In genomic region chr16:92115611-92116421, GRCm38 (mm10) we compare ENCODE assay signal across 10 mouse cellular contexts. TPM values are rescaled to one million over a fixed set of nuclear protein-coding genes. Genes with fewer than 3 reads are reported as not detected.
A peak's percentile ranks its signal among the peaks of the same experiment; 100 is the strongest.
DNase-seq lines count a peak whose midpoint lies in the region; ATAC-seq and TF ChIP-seq lines count a peak whose summit lies in the region.
"Had no signal": no experiment of that assay in that cellular context is flagged by ENCODE, and none has a peak within 500 bp of the region (broad histone marks: within the 10 kb centered on the region; RNA-seq: fewer than 3 reads in every experiment).

No protein-coding gene starts in this region.

- H3K36me3 ChIP-seq in kidney, postnatal 0 days (ENCODE audit: insufficient read depth, low read length): peaks cover 11% of the 10 kb centered on the region; the same call in 1 of the 2 replicates
- H3K36me3 ChIP-seq in kidney, embryonic 14.5 days (ENCODE audit: control insufficient read depth, insufficient read depth, low read length): peaks cover 6% of the 10 kb centered on the region; the same call in 1 of the 2 replicates
- peaks cover 13% of the 10 kb centered on the region for H3K36me3 ChIP-seq in hindbrain, embryonic 12.5 days
- H3K36me3 ChIP-seq in limb, embryonic 15.5 days: peaks cover 18% of the 10 kb centered on the region

- no peaks in the 10 kb centered on the region for H3K27me3 ChIP-seq in kidney, postnatal 0 days (ENCODE audit: insufficient read depth, low read length)
- H3K27me3 ChIP-seq in kidney, embryonic 14.5 days (ENCODE audit: control insufficient read depth, insufficient read depth, low read length): no peaks in the 10 kb centered on the region
- no peaks in the 10 kb centered on the region for H3K27me3 ChIP-seq in hindbrain, embryonic 12.5 days
- H3K27me3 ChIP-seq in limb, embryonic 15.5 days: no peaks in the 10 kb centered on the region

- ATAC-seq in kidney, postnatal 0 days (replicated peaks; ENCODE audit: low FRiP score, low read depth): peak; percentile 19; the same call in 1 of the 2 replicates
- no peak for ATAC-seq in kidney, embryonic 14.5 days (ENCODE audit: low FRiP score, low TSS enrichment)
- ATAC-seq in hindbrain, embryonic 12.5 days (ENCODE audit: low FRiP score): peak; percentile 67
- ATAC-seq in limb, embryonic 15.5 days (ENCODE audit: insufficient number of reproducible peaks, low FRiP score, low TSS enrichment, low read depth): no peak

- WGBS in kidney, postnatal 0 days: 34% methylated on average over 20 of the region's 20 CpGs
- WGBS in kidney, embryonic 14.5 days: 35% methylated on average over 20 of the region's 20 CpGs
- WGBS in hindbrain, embryonic 12.5 days: 23% methylated on average over 20 of the region's 20 CpGs
- WGBS in limb, embryonic 15.5 days: 34% methylated on average over 20 of the region's 20 CpGs

- peak overlapping the region; percentile 23; the same call in 1 of the 2 replicates for H3K4me2 ChIP-seq in kidney, postnatal 0 days (ENCODE audit: low read length)
- H3K4me2 ChIP-seq in kidney, embryonic 14.5 days (replicated peaks; ENCODE audit: low read depth, low read length): no peak overlapping the region; the same call in 1 of the 2 replicates
- peak overlapping the region; percentile 35 for H3K4me2 ChIP-seq in hindbrain, embryonic 12.5 days (replicated peaks)
- peak overlapping the region; percentile 13; the same call in 1 of the 2 replicates for H3K4me2 ChIP-seq in limb, embryonic 15.5 days

- no peaks in the 10 kb centered on the region for H3K9me3 ChIP-seq in kidney, postnatal 0 days (replicated peaks; ENCODE audit: low read length)
- H3K9me3 ChIP-seq in kidney, embryonic 14.5 days (ENCODE audit: control insufficient read depth, low read length): no peaks in the 10 kb centered on the region
- no peaks in the 10 kb centered on the region for H3K9me3 ChIP-seq in hindbrain, embryonic 12.5 days (replicated peaks)
- H3K9me3 ChIP-seq in limb, embryonic 15.5 days: no peaks in the 10 kb centered on the region
- H3K9me3 ChIP-seq: G1E had no signal

- no peak overlapping the region for H3K4me3 ChIP-seq in kidney, postnatal 0 days (replicated peaks; ENCODE audit: low read depth, low read length)
- no peak overlapping the region for H3K4me3 ChIP-seq in kidney, embryonic 14.5 days (ENCODE audit: low read length)
- H3K4me3 ChIP-seq in hindbrain, embryonic 12.5 days: 0 out of 2 replicates have a peak overlapping the region, but pooled peaks have one; percentile 1
- H3K4me3 ChIP-seq in limb, embryonic 15.5 days: no peak overlapping the region; the same call in 1 of the 2 replicates

- TF ChIP-seq CTCF in kidney, postnatal 0 days (IDR thresholded peaks at IDR 0.05; ENCODE audit: low read depth): no peak

- no peak overlapping the region for H3K9ac ChIP-seq in kidney, postnatal 0 days (ENCODE audit: low read depth, low read length)
- no peak overlapping the region for H3K9ac ChIP-seq in kidney, embryonic 14.5 days (ENCODE audit: low read depth, low read length)
- peak overlapping the region; percentile 2; the same call in 1 of the 2 replicates for H3K9ac ChIP-seq in hindbrain, embryonic 12.5 days
- H3K9ac ChIP-seq in limb, embryonic 15.5 days: no peak overlapping the region

- no peak overlapping the region for H3K27ac ChIP-seq in kidney, postnatal 0 days
- H3K27ac ChIP-seq in kidney, embryonic 14.5 days (ENCODE audit: low read depth, low read length): no peak overlapping the region
- peak overlapping the region; percentile 64 for H3K27ac ChIP-seq in hindbrain, embryonic 12.5 days
- no peak overlapping the region for H3K27ac ChIP-seq in limb, embryonic 15.5 days

- H3K4me1 ChIP-seq in kidney, postnatal 0 days (replicated peaks; ENCODE audit: insufficient read depth, low read length): no peaks in the 10 kb centered on the region
- H3K4me1 ChIP-seq in kidney, embryonic 14.5 days (ENCODE audit: control insufficient read depth, insufficient read depth, low read length): peaks cover 14% of the 10 kb centered on the region
- peaks cover 34% of the 10 kb centered on the region for H3K4me1 ChIP-seq in hindbrain, embryonic 12.5 days
- peaks cover 26% of the 10 kb centered on the region for H3K4me1 ChIP-seq in limb, embryonic 15.5 days

- DNase-seq in kidney, postnatal 0 days (ENCODE audit: low spot score): peak; percentile 41
- peak; percentile 77 for DNase-seq in adrenal gland, postnatal 10 days
- DNase-seq in embryo, embryonic 10.5 days (ENCODE audit: low spot score): peak; percentile 57
- DNase-seq in right cerebral cortex, postnatal 14 days: peak; percentile 63
- DNase-seq in natural killer cell, adult 2 months (ENCODE audit: low spot score in 2 of 2): no peak

RNA-seq across cellular contexts. Expression of gene Slc5a3, which starts 57.7 kb away (rescaled TPM):
- 13.5 and 13.9 TPM in 2 replicates for polyA plus RNA-seq in kidney, postnatal 0 days (2015; fragmentation: Nextera tagmentation; extraction: Ambion mirVana)
- polyA plus RNA-seq in kidney, embryonic 14.5 days (2014; fragmentation: Nextera tagmentation; extraction: Ambion mirVana): 5.0 and 13.6 TPM in 2 replicates
- total RNA-seq in adrenal gland, postnatal 10 days (2021): 10 to 100 TPM; 17.1 to 18.9 TPM
- polyA plus RNA-seq in hindbrain, embryonic 12.5 days (2016; fragmentation: Nextera tagmentation; extraction: Ambion mirVana): 20.3 and 20.6 TPM in 2 replicates
- polyA plus RNA-seq in limb, embryonic 15.5 days (2015; fragmentation: Nextera tagmentation; extraction: Ambion mirVana): 6.2 and 7.8 TPM in 2 replicates

RNA-seq across cellular contexts. Expression of gene Gm49711, which starts 57.7 kb away (rescaled TPM):
- polyA plus RNA-seq in kidney, postnatal 0 days (2015; fragmentation: Nextera tagmentation; extraction: Ambion mirVana): 0.13 and 0.29 TPM in 2 replicates
- polyA plus RNA-seq in kidney, embryonic 14.5 days (2014; fragmentation: Nextera tagmentation; extraction: Ambion mirVana): 0.30 and 0.32 TPM in 2 replicates
- total RNA-seq in adrenal gland, postnatal 10 days (2021): not detected
- 0.26 and 0.65 TPM in 2 replicates for polyA plus RNA-seq in hindbrain, embryonic 12.5 days (2016; fragmentation: Nextera tagmentation; extraction: Ambion mirVana)
- 0.27 TPM in 1 of 2 replicates, not detected in the other for polyA plus RNA-seq in limb, embryonic 15.5 days (2015; fragmentation: Nextera tagmentation; extraction: Ambion mirVana)
- total RNA-seq: G1E had no signal
- polyA plus RNA-seq: large intestine, adult 2 months had no signal

RNA-seq across cellular contexts. Expression of gene Mrps6, which starts 57.7 kb away (rescaled TPM):
- polyA plus RNA-seq in kidney, postnatal 0 days (2015; fragmentation: Nextera tagmentation; extraction: Ambion mirVana): 373 and 387 TPM in 2 replicates
- 134 and 168 TPM in 2 replicates for polyA plus RNA-seq in kidney, embryonic 14.5 days (2014; fragmentation: Nextera tagmentation; extraction: Ambion mirVana)
- 10 to 100 TPM; 68.2 to 77.8 TPM for total RNA-seq in adrenal gland, postnatal 10 days (2021)
- 139 and 142 TPM in 2 replicates for polyA plus RNA-seq in hindbrain, embryonic 12.5 days (2016; fragmentation: Nextera tagmentation; extraction: Ambion mirVana)
- polyA plus RNA-seq in limb, embryonic 15.5 days (2015; fragmentation: Nextera tagmentation; extraction: Ambion mirVana): 82.0 and 93.0 TPM in 2 replicates

Comparison
In these comparisons a context has a peak if more than half of its experiments do, and no peak if none do; other contexts are left out.
1. ATAC-seq: peak in kidney, postnatal 0 days (single experiment) and hindbrain, embryonic 12.5 days (single experiment); none in kidney, embryonic 14.5 days (single experiment) and limb, embryonic 15.5 days (single experiment).
2. DNase-seq: peak in kidney, postnatal 0 days (single experiment), adrenal gland, postnatal 10 days (single experiment), embryo, embryonic 10.5 days (single experiment) and right cerebral cortex, postnatal 14 days (single experiment); none in natural killer cell, adult 2 months (0 of 2).